Mouse (Mus musculus) liver, postnatal 0 days (tissue): Measurements from ENCODE around the gene Hecw1.

ENCODE experiments used
- CTCF ChIP-seq: sonication (generic); IDR thresholded peaks from 2 replicates; pipeline ENCODE4 v1.5.1; 2016; ENCODE audit warnings: antibody characterized with exemption, low read depth
- EP300 ChIP-seq: IDR thresholded peaks from 2 replicates; pipeline ENCODE4 v1.6.1; 2016; ENCODE audit warnings: antibody characterized with exemption, low read depth, mild to moderate bottlenecking

- no peak for TF ChIP-seq EP300
- TF ChIP-seq CTCF, result peak; percentile 32
Measured at GRCm38 (mm10) chr13:14306617-14307016, 216.4 kb downstream of the Hecw1 start.
